Mouse (Mus musculus): ENCODE measurements around the gene Zfp330. TPM values are rescaled to one million over a fixed set of nuclear protein-coding genes. Genes with fewer than 3 reads are reported as not detected.

Gene Zfp330
- total and polyA plus RNA-seq, 3 experiments = 77.5 to 105 (median 83.4) TPM

- no peak for TF ChIP-seq TBP (conservative IDR thresholded peaks at IDR 0.05; ENCODE audit: low read depth, low read length)
- TF ChIP-seq EP300 (IDR thresholded peaks at IDR 0.05; ENCODE audit: low read length) = no peak
- TF ChIP-seq POLR2AphosphoS2 (IDR thresholded peaks at IDR 0.05; ENCODE audit: low read depth, low read length) = no peak
- TF ChIP-seq TCF12 (IDR thresholded peaks at IDR 0.05; ENCODE audit: low read depth, low read length) = no peak
Measured at GRCm38 (mm10) chr8:82743905-82744904, 29.8 kb downstream of the Zfp330 start (continued).

Other genes starting within 250 kb of the Zfp330 start
- gene Rnf150, start 89.2 kb upstream of the Zfp330 start, total RNA-seq (2012; rRNA removed) = 0.08 and 0.13 TPM in 2 replicates
- 0.32 and 0.39 TPM in 2 replicates for gene Rnf150, start 89.2 kb upstream of the Zfp330 start, total RNA-seq (2014; rRNA removed)
- gene Rnf150, start 89.2 kb upstream of the Zfp330 start, polyA plus RNA-seq (2012; ENCODE audit: insufficient read length, low read depth) = 0.31 and 0.50 TPM in 2 replicates

Measured in CH12.LX (cell line).